Mouse (Mus musculus): Measurements from ENCODE around the gene Ffar2.
A peak's percentile ranks its signal among the peaks of the same experiment; 100 is the strongest.

Ffar2 gene

GRCm38 (mm10) chr7:30820854-30821445 is 2.6 kb downstream of the Ffar2 start:
- no peak for DNase-seq

DNA sequence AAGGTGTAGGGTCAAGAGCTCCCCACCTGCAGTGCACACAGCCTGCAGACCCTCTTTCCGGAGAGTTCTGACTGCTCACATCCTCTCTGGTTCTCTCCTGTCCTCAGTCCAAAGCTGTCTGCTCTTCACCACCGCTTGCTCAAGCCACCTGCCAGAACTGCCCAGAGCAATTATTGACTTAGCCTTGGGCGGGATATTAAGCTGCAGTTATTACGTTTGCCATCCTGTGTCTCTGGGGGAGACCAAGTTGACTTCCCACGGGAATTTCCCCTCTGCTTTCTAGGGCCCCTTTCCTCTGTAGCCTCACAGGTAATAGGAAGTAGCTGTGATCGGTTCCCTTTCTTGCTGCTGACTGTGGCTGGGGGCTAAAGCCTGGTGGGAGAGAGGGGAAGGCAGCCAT is 3.4 kb downstream of the Ffar2 start:
- no peak for DNase-seq

DNA sequence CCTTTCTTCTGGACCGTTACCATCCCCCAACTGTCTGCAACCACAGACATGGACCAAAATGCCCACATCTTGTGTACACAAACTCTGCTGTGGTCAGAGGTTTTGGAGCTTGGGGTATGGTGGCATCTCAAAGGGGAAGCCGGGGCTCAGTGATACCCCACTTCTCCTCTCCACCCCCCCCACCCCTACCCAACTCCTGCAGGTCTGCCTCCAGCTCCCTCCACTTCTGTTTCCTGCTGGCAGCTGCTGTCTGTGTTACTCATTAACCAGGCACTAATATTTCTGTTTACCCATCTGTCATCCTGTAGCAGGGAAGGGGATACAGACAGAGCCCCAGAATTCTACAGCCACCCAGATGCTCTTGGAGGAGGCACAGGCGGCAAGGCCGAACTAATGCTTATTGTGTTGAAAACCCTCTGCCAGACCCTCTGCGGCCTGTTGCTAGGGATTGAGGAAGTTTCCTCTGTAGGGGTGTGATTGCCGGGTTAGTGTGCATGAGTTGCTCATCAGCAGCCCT is 11.2 kb downstream of the Ffar2 start:
- no peak for DNase-seq

GRCm38 (mm10) chr7:30811757-30812290 is 11.8 kb downstream of the Ffar2 start:
- DNase-seq, result no peak

- DNase-seq, result no peak
Observed at GRCm38 (mm10) chr7:30810319-30810718, 13.3 kb downstream of the Ffar2 start.

GRCm38 (mm10) chr7:30805924-30806323 is 17.7 kb downstream of the Ffar2 start:
- peak; percentile 12 for DNase-seq

DNA sequence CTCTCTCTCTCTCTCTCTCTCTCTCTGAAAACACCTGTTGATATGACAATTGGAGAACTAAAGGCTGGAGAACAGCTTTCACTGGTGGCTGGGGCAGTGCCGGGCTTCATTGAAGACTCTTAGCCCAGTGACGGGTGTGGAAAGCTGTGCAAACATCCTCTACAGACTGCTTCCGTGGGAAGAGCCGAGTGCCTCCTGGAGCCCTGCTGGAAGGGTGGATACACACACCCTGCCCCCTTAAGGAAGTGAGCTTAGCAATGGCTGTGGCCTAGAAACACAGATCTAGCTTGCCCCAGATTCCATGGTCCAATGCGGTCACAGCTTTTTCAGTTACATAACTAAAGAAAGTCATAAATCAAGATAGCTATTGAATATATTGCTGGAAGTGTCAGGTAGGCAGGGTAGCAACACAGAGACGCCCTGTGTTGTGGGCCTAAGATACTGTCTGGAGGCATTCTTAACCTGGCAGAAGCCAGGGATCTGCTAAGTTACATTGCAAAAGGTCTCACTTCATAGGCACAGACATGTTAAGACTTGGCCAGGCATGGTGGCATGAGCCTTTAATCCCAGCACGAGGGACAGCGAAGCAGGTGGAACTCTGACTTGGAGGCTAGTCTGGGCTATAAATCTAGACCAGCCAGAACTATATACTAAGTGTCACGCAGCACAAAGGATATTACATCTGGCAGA is 19.4 kb downstream of the Ffar2 start:
- DNase-seq, result no peak

GRCm38 (mm10) chr7:30803256-30803655 is 20.3 kb downstream of the Ffar2 start:
- no peak for DNase-seq

GRCm38 (mm10) chr7:30800653-30801052 is 22.9 kb downstream of the Ffar2 start:
- no peak for DNase-seq

GRCm38 (mm10) chr7:30796790-30797189 is 26.8 kb downstream of the Ffar2 start:
- DNase-seq, result no peak

DNA sequence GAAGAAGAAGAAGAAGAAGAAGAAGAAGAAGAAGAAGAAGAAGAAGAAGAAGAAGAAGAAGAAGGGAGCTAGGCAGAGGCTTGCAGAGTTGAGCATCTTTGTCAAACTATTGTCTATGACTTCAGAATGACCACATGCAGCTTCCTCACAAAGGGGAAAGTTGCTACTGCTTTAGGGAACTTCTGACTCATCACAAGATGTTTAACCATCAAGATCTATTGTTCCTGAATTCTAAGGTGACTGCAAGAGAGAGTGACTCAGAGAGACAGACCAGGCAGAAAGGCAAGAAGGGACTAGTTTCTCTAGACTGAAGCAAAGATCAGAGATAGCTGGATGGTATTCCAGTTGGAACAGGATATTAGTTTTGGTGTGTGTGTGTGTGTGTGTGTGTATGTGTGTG is 28.7 kb downstream of the Ffar2 start:
- no peak for DNase-seq

DNA sequence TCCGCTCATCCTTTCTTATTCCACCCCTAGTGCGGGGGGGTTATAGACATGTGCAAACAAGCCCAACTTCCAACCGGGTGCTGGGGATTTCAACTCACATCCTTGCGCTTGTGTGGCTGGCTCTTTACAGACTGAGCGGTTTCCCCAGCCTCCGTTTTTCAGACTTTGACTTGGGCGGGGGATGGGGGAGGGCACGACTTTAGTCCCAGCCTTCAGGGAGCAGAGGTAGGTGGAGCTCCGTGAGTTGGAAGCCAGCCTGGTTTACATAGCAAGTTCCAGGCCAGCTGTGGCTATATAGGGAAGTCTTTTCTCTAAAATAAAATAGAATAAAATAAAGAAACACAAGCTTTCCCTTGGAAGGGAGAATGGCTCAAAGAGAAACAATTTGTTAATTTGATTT is 31.7 kb downstream of the Ffar2 start:
- no peak for DNase-seq

DNA sequence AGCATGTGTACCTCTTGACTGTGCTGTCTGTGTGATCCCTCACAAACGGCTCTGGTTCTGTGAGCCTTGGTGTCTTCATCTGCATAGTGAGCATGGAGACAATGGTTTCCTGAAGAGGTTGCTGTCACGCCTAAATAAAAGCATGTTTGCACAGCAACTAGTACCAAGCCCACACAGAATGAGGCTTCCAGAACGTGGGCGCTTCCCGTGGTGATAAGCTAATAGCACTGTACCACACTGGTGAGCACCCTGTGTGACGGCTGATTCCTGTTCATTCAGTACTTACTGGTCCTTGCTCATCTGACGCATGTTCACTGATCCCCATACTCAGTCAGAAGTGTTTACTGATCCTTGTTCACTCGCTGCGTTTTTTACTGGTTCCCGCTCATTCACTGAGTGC is 33.4 kb downstream of the Ffar2 start:
- no peak for DNase-seq

GRCm38 (mm10) chr7:30787377-30788022 is 36.1 kb downstream of the Ffar2 start, which contains the start of gene Krtdap:
TSS of gene Krtdap (plus strand) at chr7:30787896.
- no peak for DNase-seq

GRCm38 (mm10) chr7:30785721-30786546 is 37.6 kb downstream of the Ffar2 start:
- DNase-seq, result no peak

DNA sequence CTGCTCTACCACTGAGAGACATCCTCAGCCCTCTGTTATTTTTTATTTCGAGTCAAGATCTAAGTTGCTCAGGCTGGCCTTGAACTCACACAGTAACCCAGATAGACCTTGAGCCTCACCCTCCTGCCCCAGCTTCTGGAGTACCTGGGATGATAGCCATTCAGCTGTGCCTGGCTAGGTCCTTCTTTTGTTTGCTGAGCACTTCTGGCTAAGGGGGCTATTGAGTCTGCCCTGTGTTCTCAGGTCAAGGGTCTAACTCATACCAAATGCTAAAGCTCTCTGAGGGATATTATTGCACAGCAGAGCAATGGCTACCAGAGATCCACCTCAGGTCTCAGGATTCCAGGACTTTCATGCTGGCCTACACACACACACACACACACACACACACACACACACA is 38.4 kb downstream of the Ffar2 start:
- DNase-seq, result no peak

DNA sequence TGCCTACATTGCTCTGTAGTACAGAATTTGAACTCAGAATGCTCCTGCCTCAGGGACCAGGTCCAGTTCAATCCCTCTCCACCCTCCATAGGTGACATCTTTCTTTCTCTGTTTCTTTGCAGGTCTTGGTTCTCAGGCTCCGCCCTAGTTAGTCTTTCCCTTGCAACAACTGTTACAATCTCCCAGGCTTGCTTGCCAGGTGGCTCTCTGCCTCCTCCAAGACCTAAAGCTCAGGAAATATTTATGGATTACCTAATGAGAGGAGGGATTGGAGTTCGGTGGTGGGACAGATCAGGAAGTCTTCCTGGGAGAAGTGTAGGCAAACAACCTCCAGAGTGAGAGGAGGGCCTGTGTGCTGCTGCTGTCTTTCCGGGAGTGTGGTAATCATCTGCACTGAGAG is 40.9 kb downstream of the Ffar2 start:
- no peak for DNase-seq

- DNase-seq, result no peak
Observed at GRCm38 (mm10) chr7:30781792-30782191, 41.8 kb downstream of the Ffar2 start.

DNA sequence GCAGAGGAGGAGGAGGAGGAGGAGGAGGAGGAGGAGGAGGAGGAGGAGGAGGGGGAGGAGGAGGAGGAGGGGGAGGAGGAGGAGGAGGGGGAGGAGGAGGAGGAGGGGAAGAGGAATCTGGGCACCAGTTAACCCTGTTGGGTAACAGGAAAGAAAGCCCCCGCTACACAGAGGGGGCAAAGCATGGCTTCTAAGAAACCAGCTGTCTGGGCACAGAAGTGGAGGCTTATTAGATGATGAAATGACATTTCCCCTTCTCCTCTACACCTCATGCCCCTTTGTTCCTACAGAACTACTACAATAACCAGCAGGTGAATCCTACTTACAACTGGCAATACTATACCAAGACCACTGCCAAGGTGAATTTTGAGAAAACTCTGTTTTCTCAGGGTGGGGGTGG is 45.7 kb downstream of the Ffar2 start:
- no peak for DNase-seq

GRCm38 (mm10) chr7:30777081-30777579 is 46.4 kb downstream of the Ffar2 start:
- no peak for DNase-seq

DNA sequence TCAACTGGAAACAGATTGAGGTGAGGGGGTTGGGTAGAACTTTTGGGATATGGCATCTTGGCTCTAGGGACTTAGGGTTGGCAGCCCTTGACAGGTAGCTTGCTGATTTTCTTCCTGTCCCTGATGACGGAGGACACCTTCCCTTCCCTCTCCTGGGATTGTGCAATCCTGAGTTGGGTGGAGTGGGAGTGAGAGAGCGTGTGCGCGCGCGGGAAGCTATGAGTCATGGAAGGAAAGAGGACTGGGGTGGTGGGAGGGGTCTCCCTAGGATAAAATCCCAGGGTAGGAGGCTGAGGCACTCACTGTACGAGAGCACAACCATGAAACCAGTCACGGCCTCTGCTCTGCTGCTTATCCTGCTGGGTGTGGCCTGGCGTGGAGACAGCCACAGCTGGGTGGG is 47.5 kb downstream of the Ffar2 start:
- DNase-seq, result no peak

DNA sequence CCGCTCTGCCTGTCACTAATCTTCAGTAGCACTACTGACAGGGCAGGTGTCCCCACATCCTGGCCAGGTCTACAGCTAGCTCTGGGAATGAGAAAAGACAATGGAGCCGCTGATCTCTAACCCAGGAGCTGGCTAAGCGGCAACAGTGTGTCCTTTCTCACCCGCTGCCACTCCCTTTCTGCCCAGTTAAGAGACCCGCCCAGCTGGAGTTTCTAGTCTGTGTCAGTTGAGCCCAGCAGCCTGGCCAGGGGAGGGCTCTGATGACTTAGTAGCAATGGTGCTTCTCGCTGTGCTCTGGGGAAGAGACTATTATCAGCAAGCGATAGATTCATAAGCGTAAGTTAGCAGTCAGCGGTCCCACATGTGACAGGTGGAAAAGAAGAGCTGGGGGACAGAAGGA is 54.3 kb downstream of the Ffar2 start:
- DNase-seq, result no peak

Data from embryo, embryonic 11 days (tissue).